Mouse (Mus musculus) neural tube, embryonic 11.5 days (tissue): Measurements from ENCODE around the gene Cwc27. TPM values are rescaled to one million over a fixed set of nuclear protein-coding genes. Genes with fewer than 3 reads are reported as not detected.

ENCODE experiments used
- ATAC-seq: fragments of 200-750 bp; cut with Nextera tagmentation; 2 replicates; pipeline ENCODE4 v1.8.0; 2017; ENCODE audit warnings: moderate number of reproducible peaks, mild to moderate bottlenecking, moderate TSS enrichment, moderate library complexity; ENCODE audit not compliant: insufficient read depth, low FRiP score, low TSS enrichment
- DNase-seq: peaks from one replicate; pipeline ENCODE4 v3.0.0-alpha.2; 2015; ENCODE audit warnings: low spot score
- H3K27ac ChIP-seq: fragments of 300-500 bp; sonication (generic); 2 replicates; pipeline ENCODE4 v1.5.1; 2014; ENCODE audit warnings: low read depth, mild to moderate bottlenecking, low read length
- H3K27me3 ChIP-seq: fragments of 300-500 bp; sonication (generic); 2 replicates; pipeline ENCODE4 v1.6.1; 2014; ENCODE audit warnings: mild to moderate bottlenecking, low read length, mixed read lengths; ENCODE audit not compliant: control insufficient read depth, insufficient read depth
- H3K36me3 ChIP-seq: fragments of 300-500 bp; sonication (generic); 2 replicates; pipeline ENCODE4 v1.6.1; 2014; ENCODE audit warnings: mild to moderate bottlenecking, low read length, moderate library complexity, mixed read lengths; ENCODE audit not compliant: control insufficient read depth, insufficient read depth
- H3K4me1 ChIP-seq: fragments of 300-500 bp; sonication (generic); 2 replicates; pipeline ENCODE4 v1.6.1; 2014; ENCODE audit warnings: low read length, mixed read lengths; ENCODE audit not compliant: control insufficient read depth, insufficient read depth
- H3K4me2 ChIP-seq: fragments of 300-500 bp; sonication (generic); 2 replicates; pipeline ENCODE4 v1.6.1; 2014; ENCODE audit warnings: low read depth, mild to moderate bottlenecking, moderate library complexity
- H3K4me3 ChIP-seq: fragments of 300-500 bp; sonication (generic); 2 replicates; pipeline ENCODE4 v1.5.1; 2014; ENCODE audit warnings: low read depth, low read length
- H3K9ac ChIP-seq: fragments of 300-500 bp; sonication (generic); 2 replicates; pipeline ENCODE4 v1.6.1; 2014; ENCODE audit warnings: mild to moderate bottlenecking, low read length
- H3K9me3 ChIP-seq: fragments of 300-500 bp; sonication (generic); 2 replicates; pipeline ENCODE4 v1.6.1; 2016; ENCODE audit warnings: low read length; ENCODE audit not compliant: control insufficient read depth
- WGBS: fragments of 180-500 bp; shearing (Covaris S2); extraction: QIAGEN DNeasy Blood & Tissue Kit; methylation state at CpG from one replicate; pipeline ENCODE4 v1.1.7; 2014; 5-methylcytosine and 5-hydroxymethylcytosine counted together
- polyA plus RNA-seq: library from polyadenylated mRNA; unstranded; fragments of >200 nt; fragmentation: Nextera tagmentation; extraction: Ambion mirVana; gene quantifications from 2 replicates; pipeline ENCODE4 v1.2.1, GENCODE M21; 2014

The Cwc27 gene
- polyA plus RNA-seq, 1 experiment from 2014 or later = 34.3 TPM

DNA sequence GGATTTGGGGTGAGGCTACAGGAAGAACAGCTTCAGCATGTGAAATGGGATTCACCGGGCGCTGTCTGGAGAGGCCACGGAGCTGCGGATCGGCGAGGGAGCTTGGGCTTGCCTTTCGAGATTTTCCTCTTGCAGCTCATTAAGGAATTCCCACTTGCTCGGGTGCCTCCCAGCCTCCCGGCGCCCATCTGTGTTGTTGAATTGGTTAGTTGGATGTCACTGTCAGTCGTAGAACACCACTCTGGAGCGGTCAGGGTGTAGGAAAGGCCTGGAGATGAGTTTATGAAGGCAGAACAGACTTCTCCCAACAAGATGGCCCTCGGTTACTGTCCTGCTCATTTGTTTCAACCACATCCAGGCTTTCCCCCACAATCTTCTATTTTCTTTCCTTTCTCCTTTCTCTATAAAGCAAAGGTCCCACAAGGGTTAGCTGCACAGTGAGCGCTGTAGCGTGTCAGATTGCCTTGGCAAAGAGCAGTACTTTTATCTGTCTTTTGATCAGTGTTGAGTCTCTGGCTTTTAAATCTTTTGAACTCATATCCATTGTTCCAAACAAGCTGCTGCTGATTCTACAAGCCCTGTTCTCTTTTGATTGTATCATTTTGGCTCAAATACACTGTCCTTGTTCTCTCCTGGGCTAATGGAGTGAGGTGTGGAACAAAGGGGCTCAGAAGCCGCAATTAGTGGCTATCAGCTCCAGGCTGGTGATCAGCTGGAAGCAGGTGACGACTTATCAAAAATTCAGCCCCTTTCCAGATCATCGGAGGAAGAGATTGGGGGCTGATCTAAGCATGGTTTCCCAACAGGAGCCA lies 200.7 kb downstream of the Cwc27 start:
- Histone ChIP-seq H3K9ac (no peak overlapping the region), H3K4me1 (no peaks in the 10 kb centered on the region), H3K27ac (no peak overlapping the region), H3K27me3 (no peaks in the 10 kb centered on the region), H3K9me3 (no peaks in the 10 kb centered on the region), H3K4me2 (no peak overlapping the region), H3K36me3 (no peaks in the 10 kb centered on the region), H3K4me3 (no peak overlapping the region)
- no peak for ATAC-seq
- DNase-seq = no peak
- WGBS = 89% methylated on average over 18 of the region's 18 CpGs

DNA sequence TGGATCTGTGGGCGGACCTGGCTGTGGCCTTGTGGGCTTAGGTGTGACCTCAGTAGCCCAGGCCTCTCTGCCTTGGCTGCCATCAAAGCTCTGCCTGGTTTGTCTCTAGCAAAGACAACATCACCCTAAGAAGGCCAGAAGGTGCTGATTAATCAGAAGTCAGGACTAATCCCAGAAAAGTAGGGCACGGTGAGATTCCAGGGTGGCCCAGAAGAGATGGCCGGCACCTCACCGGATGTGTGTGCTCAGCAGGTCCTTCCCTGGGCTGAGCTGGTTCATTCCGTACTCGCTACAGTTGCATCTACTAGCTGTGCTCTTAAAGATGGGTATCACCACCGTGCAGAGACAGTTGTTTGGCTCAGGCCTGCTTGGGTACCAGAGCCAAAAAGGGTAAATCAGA lies 201.8 kb downstream of the Cwc27 start:
- DNase-seq = no peak
- WGBS = 95% methylated on average over 7 of the region's 7 CpGs

DNA sequence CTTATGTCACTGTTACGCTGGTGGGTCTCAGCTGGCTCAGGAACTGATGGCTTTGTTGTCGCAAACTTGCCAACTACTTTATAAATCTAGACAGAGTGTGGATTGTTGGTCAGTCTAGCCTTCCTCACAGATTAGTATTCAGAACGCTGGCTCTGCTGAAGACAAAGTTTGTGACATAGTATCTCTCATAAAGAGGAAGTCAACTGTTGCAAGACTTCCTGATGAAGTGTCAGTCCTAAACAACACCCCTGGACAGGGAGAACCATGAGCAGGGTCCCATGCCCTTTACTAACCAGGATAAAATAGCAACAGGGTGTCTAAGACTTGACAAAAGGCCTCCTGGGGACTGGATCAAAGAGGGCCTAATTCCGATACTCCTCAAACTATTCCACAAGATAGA lies 205.6 kb downstream of the Cwc27 start:
- no peak overlapping the region for H3K27ac ChIP-seq
- H3K36me3 ChIP-seq = no peaks in the 10 kb centered on the region
- ATAC-seq (no peak), DNase-seq (no peak)
- no peak overlapping the region for H3K4me2 ChIP-seq
- H3K4me3 ChIP-seq = no peak overlapping the region
- no peak overlapping the region for H3K9ac ChIP-seq
- H3K27me3 ChIP-seq = no peaks in the 10 kb centered on the region
- no peaks in the 10 kb centered on the region for H3K4me1 ChIP-seq
- no peaks in the 10 kb centered on the region for H3K9me3 ChIP-seq
- WGBS = 91% methylated on average over 4 of the region's 4 CpGs

More for the DNA sequence above, 201.8 kb downstream of the Cwc27 start:
- Histone ChIP-seq H3K36me3 (no peaks in the 10 kb centered on the region), H3K9ac (no peak overlapping the region), H3K4me2 (no peak overlapping the region), H3K27ac (no peak overlapping the region), H3K4me1 (no peaks in the 10 kb centered on the region), H3K27me3 (no peaks in the 10 kb centered on the region), H3K4me3 (no peak overlapping the region), H3K9me3 (no peaks in the 10 kb centered on the region)
- no peak for ATAC-seq

DNA sequence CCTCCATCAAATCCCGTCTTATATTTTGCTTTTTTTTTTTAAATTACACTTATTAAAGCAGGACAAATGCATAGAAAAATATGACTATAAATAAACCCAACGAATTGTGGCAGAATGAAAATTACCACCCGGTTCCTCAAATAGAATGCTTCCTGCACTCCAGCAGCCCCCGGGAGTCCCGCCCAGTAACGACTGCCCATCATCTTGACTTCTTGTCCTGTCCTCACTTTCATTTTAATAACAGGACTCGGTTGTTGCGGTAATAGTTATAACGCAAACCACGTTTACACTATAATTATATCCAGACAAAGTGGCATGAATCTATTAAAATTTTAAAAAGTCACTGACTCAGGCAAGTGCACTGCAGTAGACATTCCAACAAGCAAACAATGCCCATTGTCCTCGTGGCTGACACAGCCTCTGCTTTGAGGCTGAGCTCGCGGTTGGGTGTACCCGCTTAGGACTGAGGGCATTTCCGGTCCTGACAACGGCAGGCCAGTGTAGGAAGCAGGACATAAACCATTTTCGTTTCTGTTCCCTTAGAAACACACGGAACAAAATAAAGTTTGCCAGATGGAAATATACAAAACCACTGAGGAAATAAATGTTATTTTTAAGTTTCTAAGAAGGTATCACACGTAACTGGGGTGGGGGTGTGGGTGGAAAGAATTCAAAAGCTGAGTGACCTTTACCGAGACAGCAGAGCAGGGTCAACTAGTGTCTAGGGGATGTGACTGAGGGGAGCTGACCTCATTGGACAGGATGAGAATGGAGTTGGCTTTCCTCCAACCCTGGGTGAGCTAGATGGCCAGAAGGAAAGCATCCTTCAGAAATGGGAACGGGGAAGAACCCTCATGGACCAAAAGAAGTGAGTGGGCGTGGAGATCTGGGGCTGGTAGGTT lies 206.5 kb downstream of the Cwc27 start:
- Histone ChIP-seq H3K27me3 (no peaks in the 10 kb centered on the region), H3K4me3 (no peak overlapping the region), H3K9ac (no peak overlapping the region), H3K4me1 (no peaks in the 10 kb centered on the region), H3K9me3 (no peaks in the 10 kb centered on the region), H3K27ac (no peak overlapping the region), H3K36me3 (no peaks in the 10 kb centered on the region), H3K4me2 (no peak overlapping the region)
- ATAC-seq (no peak), DNase-seq (no peak)
- 94% methylated on average over 22 of the region's 22 CpGs for WGBS

DNA sequence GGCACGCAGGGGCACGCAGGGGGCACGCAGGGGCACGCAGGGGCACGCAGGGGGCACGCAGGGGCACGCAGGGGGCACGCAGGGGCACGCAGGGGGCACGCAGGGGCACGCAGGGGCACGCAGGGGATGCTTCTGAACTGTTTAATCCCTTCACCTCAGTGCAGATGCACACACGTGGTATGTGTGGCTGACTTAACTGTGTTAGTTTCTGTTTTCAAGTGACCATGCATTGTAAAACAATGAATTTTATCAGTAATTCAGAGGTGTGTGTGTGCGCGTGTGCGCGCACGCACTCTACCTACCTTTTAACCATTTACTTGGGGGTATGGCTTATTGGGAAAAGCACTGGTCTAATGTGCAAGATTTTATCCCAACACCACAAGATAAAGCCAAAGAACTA lies 208.4 kb downstream of the Cwc27 start:
- H3K9ac ChIP-seq = no peak overlapping the region
- H3K27ac ChIP-seq = no peak overlapping the region
- 85% methylated on average over 18 of the region's 18 CpGs for WGBS
- no peak for ATAC-seq
- no peak overlapping the region for H3K4me2 ChIP-seq
- H3K27me3 ChIP-seq = no peaks in the 10 kb centered on the region
- H3K9me3 ChIP-seq = no peaks in the 10 kb centered on the region
- H3K4me3 ChIP-seq = no peak overlapping the region
- H3K4me1 ChIP-seq = no peaks in the 10 kb centered on the region
- no peaks in the 10 kb centered on the region for H3K36me3 ChIP-seq
- DNase-seq = no peak

DNA sequence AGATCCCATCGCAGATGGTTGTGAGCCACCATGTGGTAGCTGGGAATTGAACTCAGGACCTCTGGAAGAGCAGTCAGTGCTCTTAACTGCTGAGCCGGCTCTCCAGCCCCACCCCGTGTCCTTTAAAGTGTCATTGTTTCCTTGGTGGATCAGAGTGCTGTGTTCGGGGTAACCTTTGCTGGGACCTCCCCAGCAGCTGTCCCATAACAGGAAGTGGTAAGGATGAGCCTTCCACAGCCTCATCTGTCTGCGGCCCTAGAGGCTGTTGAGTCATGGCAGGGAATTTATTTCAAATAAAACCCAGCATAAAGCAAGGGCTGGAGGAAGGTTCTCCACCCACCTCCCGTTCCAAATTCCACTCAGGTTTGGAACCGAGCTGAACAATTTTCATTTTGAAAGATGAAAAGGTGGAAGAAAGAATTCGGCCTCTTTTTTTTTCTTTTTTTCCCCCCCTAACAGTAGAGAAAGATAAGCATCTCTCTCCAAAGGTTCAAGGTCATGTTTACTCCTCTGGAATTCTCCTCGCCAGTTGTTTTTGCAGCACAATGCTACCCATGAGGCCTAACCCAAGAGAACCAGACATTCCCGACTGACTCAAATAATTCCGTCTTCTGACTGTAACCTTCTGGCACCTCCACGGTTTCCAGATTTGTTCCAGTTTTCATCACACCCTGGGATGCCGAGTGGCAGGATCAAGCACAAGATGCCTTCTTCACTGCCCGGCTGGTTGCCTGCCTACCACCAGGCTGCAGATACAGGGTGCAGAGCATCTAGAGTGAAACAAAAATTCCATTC lies 210.0 kb downstream of the Cwc27 start:
- Histone ChIP-seq H3K27me3 (no peaks in the 10 kb centered on the region), H3K4me3 (no peak overlapping the region), H3K36me3 (no peaks in the 10 kb centered on the region), H3K9ac (no peak overlapping the region), H3K4me1 (no peaks in the 10 kb centered on the region), H3K9me3 (no peaks in the 10 kb centered on the region), H3K27ac (no peak overlapping the region), H3K4me2 (no peak overlapping the region)
- DNase-seq (no peak), ATAC-seq (no peak)
- WGBS = 74% methylated on average over 14 of the region's 14 CpGs

DNA sequence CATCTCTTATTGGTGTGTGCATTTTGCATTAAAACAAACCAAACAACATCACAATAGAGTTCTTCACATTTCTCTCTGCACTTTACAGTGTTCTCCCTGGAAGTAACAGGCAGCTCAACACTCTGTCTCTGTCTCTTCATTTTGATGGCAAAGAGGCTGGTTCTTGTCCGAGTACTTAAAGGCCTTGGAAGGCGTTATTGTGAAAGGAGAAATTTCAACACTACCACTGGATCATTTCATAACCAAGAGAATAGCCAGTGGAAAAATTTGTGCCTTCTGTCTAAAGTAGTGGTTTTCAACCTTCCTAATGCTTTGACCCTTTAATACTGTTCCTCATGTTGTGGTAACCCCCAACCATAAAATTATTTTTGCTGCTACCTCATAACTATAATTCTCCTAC lies 211.8 kb downstream of the Cwc27 start:
- H3K4me2 ChIP-seq = no peak overlapping the region
- no peak overlapping the region for H3K4me3 ChIP-seq
- ATAC-seq (no peak), DNase-seq (no peak)
- no peaks in the 10 kb centered on the region for H3K4me1 ChIP-seq
- H3K27ac ChIP-seq = no peak overlapping the region
- no peak overlapping the region for H3K9ac ChIP-seq
- no peaks in the 10 kb centered on the region for H3K36me3 ChIP-seq
- no peaks in the 10 kb centered on the region for H3K9me3 ChIP-seq
- WGBS = 88% methylated on average over 2 of the region's 2 CpGs
- no peaks in the 10 kb centered on the region for H3K27me3 ChIP-seq

DNA sequence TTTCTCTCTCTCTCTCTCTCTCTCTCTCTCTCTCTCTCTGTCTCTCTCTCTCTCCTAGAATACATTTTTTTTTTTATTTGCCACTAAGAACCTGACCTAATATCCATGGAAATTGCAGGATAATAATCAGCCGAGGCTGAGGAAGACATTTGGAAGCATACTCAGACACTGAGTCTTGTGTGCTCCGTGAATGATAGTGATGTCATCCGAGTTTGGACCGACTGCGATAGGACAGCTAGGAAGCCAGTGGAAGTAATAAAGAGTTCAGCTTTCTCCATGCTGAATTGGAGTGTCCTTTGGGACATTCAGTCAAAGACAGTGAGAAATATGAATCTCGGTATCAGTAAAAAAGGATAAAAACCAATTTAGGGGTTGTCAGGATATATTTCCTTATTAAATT lies 214.7 kb downstream of the Cwc27 start:
- Histone ChIP-seq H3K4me2 (no peak overlapping the region), H3K27ac (no peak overlapping the region), H3K9me3 (no peaks in the 10 kb centered on the region), H3K4me1 (no peaks in the 10 kb centered on the region), H3K9ac (no peak overlapping the region), H3K36me3 (no peaks in the 10 kb centered on the region), H3K27me3 (no peaks in the 10 kb centered on the region), H3K4me3 (no peak overlapping the region)
- WGBS = 88% methylated on average over 6 of the region's 6 CpGs
- DNase-seq (no peak), ATAC-seq (no peak)
